Mouse (Mus musculus): ENCODE data around the gene Dohh. TPM values are rescaled to one million over a fixed set of nuclear protein-coding genes. Genes with fewer than 3 reads are reported as not detected.

Gene Dohh
- polyA plus RNA-seq, 1 experiment from 2014 or later = 61.4 TPM

GRCm38 (mm10) chr10:81421041-81421796 is 37.0 kb downstream of the Dohh start:
- Histone ChIP-seq H3K27me3 (replicated peaks; ENCODE audit: control insufficient read depth, insufficient read depth, low read length) (no peaks in the 10 kb centered on the region; the same call in none of the 2 replicates), H3K27ac (replicated peaks; ENCODE audit: low read depth, low read length) (no peak overlapping the region), H3K4me2 (ENCODE audit: low read depth, low read length) (no peak overlapping the region), H3K4me3 (ENCODE audit: low read depth, low read length) (no peak overlapping the region), H3K9ac (ENCODE audit: low read depth, low read length) (no peak overlapping the region), H3K4me1 (ENCODE audit: control insufficient read depth, insufficient read depth, low read length) (peaks cover 35% of the 10 kb centered on the region), H3K9me3 (ENCODE audit: control insufficient read depth, low read length) (no peaks in the 10 kb centered on the region), H3K36me3 (ENCODE audit: control insufficient read depth, insufficient read depth, low read length) (peaks cover 33% of the 10 kb centered on the region)
- DNase-seq (ENCODE audit: low spot score) = no peak
- no peak for ATAC-seq (ENCODE audit: low read depth)
- WGBS = 73% methylated on average over 4 of the region's 4 CpGs

DNA sequence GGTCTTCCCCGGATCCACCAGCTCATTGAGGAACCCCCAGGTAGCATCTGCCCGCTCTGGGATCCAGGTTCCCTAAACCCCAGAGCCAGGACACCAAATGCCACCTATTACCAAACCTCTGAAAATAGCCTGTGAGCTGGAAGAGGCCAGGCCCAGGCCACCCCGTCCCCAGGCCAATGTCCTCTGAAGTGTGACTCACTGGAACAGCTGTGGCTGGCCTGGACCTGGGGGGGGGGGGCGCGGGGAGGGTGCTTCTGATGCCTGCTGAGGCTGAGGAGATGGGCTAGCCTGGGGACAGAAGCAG is 37.5 kb downstream of the Dohh start:
- no peaks in the 10 kb centered on the region; the same call in none of the 2 replicates for H3K27me3 ChIP-seq (replicated peaks; ENCODE audit: control insufficient read depth, insufficient read depth, low read length)
- H3K4me2 ChIP-seq (ENCODE audit: low read depth, low read length) = no peak overlapping the region
- H3K9me3 ChIP-seq (ENCODE audit: control insufficient read depth, low read length) = no peaks in the 10 kb centered on the region
- H3K9ac ChIP-seq (ENCODE audit: low read depth, low read length) = no peak overlapping the region
- no peak overlapping the region for H3K27ac ChIP-seq (replicated peaks; ENCODE audit: low read depth, low read length)
- ATAC-seq (ENCODE audit: low read depth) = no peak
- H3K4me3 ChIP-seq (ENCODE audit: low read depth, low read length) = no peak overlapping the region
- peaks cover 30% of the 10 kb centered on the region for H3K4me1 ChIP-seq (ENCODE audit: control insufficient read depth, insufficient read depth, low read length)
- peaks cover 33% of the 10 kb centered on the region for H3K36me3 ChIP-seq (ENCODE audit: control insufficient read depth, insufficient read depth, low read length)
- WGBS = 77% methylated on average over 3 of the region's 5 CpGs
- DNase-seq (ENCODE audit: low spot score) = no peak

GRCm38 (mm10) chr10:81422191-81422590 is 38.0 kb downstream of the Dohh start:
- no peak overlapping the region for H3K9ac ChIP-seq (ENCODE audit: low read depth, low read length)
- peaks cover 26% of the 10 kb centered on the region for H3K4me1 ChIP-seq (ENCODE audit: control insufficient read depth, insufficient read depth, low read length)
- 73% methylated on average over 6 of the region's 6 CpGs for WGBS
- DNase-seq (ENCODE audit: low spot score) = no peak
- H3K4me2 ChIP-seq (ENCODE audit: low read depth, low read length) = no peak overlapping the region
- H3K36me3 ChIP-seq (ENCODE audit: control insufficient read depth, insufficient read depth, low read length) = peaks cover 33% of the 10 kb centered on the region
- no peak overlapping the region for H3K27ac ChIP-seq (replicated peaks; ENCODE audit: low read depth, low read length)
- no peak overlapping the region for H3K4me3 ChIP-seq (ENCODE audit: low read depth, low read length)
- H3K27me3 ChIP-seq (replicated peaks; ENCODE audit: control insufficient read depth, insufficient read depth, low read length) = no peaks in the 10 kb centered on the region; the same call in none of the 2 replicates
- ATAC-seq (ENCODE audit: low read depth) = no peak
- H3K9me3 ChIP-seq (ENCODE audit: control insufficient read depth, low read length) = no peaks in the 10 kb centered on the region

- 85% methylated on average over 3 of the region's 3 CpGs for WGBS
- DNase-seq (ENCODE audit: low spot score) = no peak
- peaks cover under 1% of the 10 kb centered on the region for H3K27me3 ChIP-seq (replicated peaks; ENCODE audit: control insufficient read depth, insufficient read depth, low read length)
These were observed 38.5 kb downstream of the Dohh start for GRCm38 (mm10) chr10:81422661-81423217.

DNA sequence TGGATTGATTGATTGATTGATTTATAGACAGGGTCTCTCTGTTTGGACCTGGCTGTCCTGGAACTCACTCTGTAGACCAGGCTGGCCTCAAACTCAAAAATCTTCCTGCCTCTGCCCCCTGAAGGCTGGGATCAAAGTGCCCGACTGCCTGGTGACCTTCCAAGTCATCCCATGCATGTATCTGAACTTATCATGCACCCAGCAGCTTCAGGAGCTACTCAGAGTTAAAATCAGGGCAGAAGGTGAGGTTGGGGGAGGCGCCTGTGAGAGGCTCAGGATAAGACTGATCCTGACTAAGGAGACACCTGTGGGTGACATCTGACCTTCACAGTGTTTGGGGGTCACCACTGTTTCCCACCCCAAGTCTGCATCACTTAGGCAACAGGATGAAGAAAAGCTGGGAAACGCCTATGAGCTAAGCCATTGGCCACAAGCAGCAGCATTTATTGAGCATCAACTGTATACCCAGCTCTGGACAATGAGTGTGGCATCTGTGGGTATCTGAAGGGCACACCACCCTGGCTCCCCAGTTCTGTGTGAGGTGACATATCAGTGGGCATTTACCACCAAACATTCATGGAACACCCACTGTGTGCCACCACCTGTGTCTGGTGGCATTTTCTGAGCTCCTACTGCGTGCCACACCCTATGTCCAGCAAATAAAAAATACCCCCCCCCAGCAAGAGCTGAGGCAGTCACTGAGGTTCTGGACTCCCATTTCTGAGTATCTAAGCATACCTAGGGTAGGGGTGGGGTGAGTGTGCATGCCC is 39.4 kb downstream of the Dohh start:
- Histone ChIP-seq H3K27me3 (replicated peaks; ENCODE audit: control insufficient read depth, insufficient read depth, low read length) (peaks cover 6% of the 10 kb centered on the region), H3K4me2 (ENCODE audit: low read depth, low read length) (peak overlapping the region; percentile 71), H3K27ac (replicated peaks; ENCODE audit: low read depth, low read length) (no peak overlapping the region), H3K9me3 (ENCODE audit: control insufficient read depth, low read length) (no peaks in the 10 kb centered on the region), H3K4me3 (ENCODE audit: low read depth, low read length) (peak overlapping the region; percentile 73), H3K36me3 (ENCODE audit: control insufficient read depth, insufficient read depth, low read length) (peaks cover 22% of the 10 kb centered on the region), H3K4me1 (ENCODE audit: control insufficient read depth, insufficient read depth, low read length) (peaks cover 24% of the 10 kb centered on the region), H3K9ac (ENCODE audit: low read depth, low read length) (peak overlapping the region; percentile 85; the same call in 1 of the 2 replicates)
- WGBS = 63% methylated on average over 4 of the region's 4 CpGs
- DNase-seq (ENCODE audit: low spot score) = no peak
- ATAC-seq (ENCODE audit: low read depth) = no peak

More at GRCm38 (mm10) chr10:81422661-81423217, 38.5 kb downstream of the Dohh start:
- no peak overlapping the region for H3K27ac ChIP-seq (replicated peaks; ENCODE audit: low read depth, low read length)
- no peaks in the 10 kb centered on the region for H3K9me3 ChIP-seq (ENCODE audit: control insufficient read depth, low read length)
- no peak overlapping the region for H3K4me2 ChIP-seq (ENCODE audit: low read depth, low read length)
- H3K9ac ChIP-seq (ENCODE audit: low read depth, low read length) = no peak overlapping the region
- H3K4me1 ChIP-seq (ENCODE audit: control insufficient read depth, insufficient read depth, low read length) = peaks cover 24% of the 10 kb centered on the region
- ATAC-seq (ENCODE audit: low read depth) = no peak
- no peak overlapping the region for H3K4me3 ChIP-seq (ENCODE audit: low read depth, low read length)
- peaks cover 30% of the 10 kb centered on the region for H3K36me3 ChIP-seq (ENCODE audit: control insufficient read depth, insufficient read depth, low read length)

GRCm38 (mm10) chr10:81424246-81425051 is 40.2 kb downstream of the Dohh start:
- H3K36me3 ChIP-seq (ENCODE audit: control insufficient read depth, insufficient read depth, low read length) = peaks cover 15% of the 10 kb centered on the region
- H3K9me3 ChIP-seq (ENCODE audit: control insufficient read depth, low read length) = no peaks in the 10 kb centered on the region
- DNase-seq (ENCODE audit: low spot score) (no peak), ATAC-seq (ENCODE audit: low read depth) (no peak; the same call in 1 of the 2 replicates)
- H3K9ac ChIP-seq (ENCODE audit: low read depth, low read length) = peak overlapping the region; percentile 85
- 5% methylated on average over 20 of the region's 25 CpGs for WGBS
- peak overlapping the region; percentile 71 for H3K4me2 ChIP-seq (ENCODE audit: low read depth, low read length)
- peak overlapping the region; percentile 34; the same call in 1 of the 2 replicates for H3K27ac ChIP-seq (replicated peaks; ENCODE audit: low read depth, low read length)
- peaks cover 6% of the 10 kb centered on the region for H3K27me3 ChIP-seq (replicated peaks; ENCODE audit: control insufficient read depth, insufficient read depth, low read length)
- peak overlapping the region; percentile 73 for H3K4me3 ChIP-seq (ENCODE audit: low read depth, low read length)
- H3K4me1 ChIP-seq (ENCODE audit: control insufficient read depth, insufficient read depth, low read length) = peaks cover 27% of the 10 kb centered on the region

GRCm38 (mm10) chr10:81425236-81425850 is 41.1 kb downstream of the Dohh start:
- H3K4me2 ChIP-seq (ENCODE audit: low read depth, low read length) = peak overlapping the region; percentile 71
- H3K36me3 ChIP-seq (ENCODE audit: control insufficient read depth, insufficient read depth, low read length) = peaks cover 6% of the 10 kb centered on the region; the same call in 1 of the 2 replicates
- peak overlapping the region; percentile 85 for H3K9ac ChIP-seq (ENCODE audit: low read depth, low read length)
- ATAC-seq (ENCODE audit: low read depth) (no peak), DNase-seq (ENCODE audit: low spot score) (no peak)
- H3K4me1 ChIP-seq (ENCODE audit: control insufficient read depth, insufficient read depth, low read length) = peaks cover 29% of the 10 kb centered on the region
- H3K9me3 ChIP-seq (ENCODE audit: control insufficient read depth, low read length) = no peaks in the 10 kb centered on the region
- peak overlapping the region; percentile 73 for H3K4me3 ChIP-seq (ENCODE audit: low read depth, low read length)
- H3K27ac ChIP-seq (replicated peaks; ENCODE audit: low read depth, low read length) = peak overlapping the region; percentile 34; the same call in 1 of the 2 replicates
- peaks cover 6% of the 10 kb centered on the region for H3K27me3 ChIP-seq (replicated peaks; ENCODE audit: control insufficient read depth, insufficient read depth, low read length)
- 27% methylated on average over 10 of the region's 10 CpGs for WGBS

Data from embryonic facial prominence, embryonic 14.5 days (tissue).